Mouse (Mus musculus) ES-Bruce4 (cell line): ENCODE data around the gene Olfr1441.

ENCODE experiments used
- CTCF ChIP-seq: IDR thresholded peaks from one replicate; pipeline ENCODE4 v1.8.1; 2011; ENCODE audit warnings: low read depth, low read length
- EP300 ChIP-seq: IDR thresholded peaks from 2 replicates; pipeline ENCODE4 v1.6.1; 2011; ENCODE audit warnings: low read depth, low read length; ENCODE audit not compliant: insufficient read depth

DNA sequence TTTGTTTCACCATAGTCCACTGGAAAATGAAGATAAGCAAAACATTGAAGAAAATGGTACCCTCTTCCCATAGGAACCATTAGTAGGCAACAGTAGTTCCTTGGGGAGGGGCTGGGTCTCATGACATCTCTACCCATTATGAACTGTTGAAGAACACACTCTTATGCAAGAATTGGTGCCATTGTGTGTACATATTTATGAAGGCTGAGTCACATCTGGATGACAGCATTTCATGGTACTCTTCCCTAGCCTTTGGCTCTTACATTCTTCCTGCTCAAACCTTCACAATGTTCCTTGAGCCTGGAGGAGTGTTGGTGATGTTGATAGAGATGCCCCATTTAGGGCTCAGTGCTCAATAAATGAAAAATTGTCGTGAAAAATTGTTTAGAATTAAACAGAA lies 22.3 kb downstream of the Olfr1441 start:
- no peak for TF ChIP-seq EP300
- no peak for TF ChIP-seq CTCF
